Mouse (Mus musculus): ENCODE results near the gene Heg1. TPM values are rescaled to one million over a fixed set of nuclear protein-coding genes. Genes with fewer than 3 reads are reported as not detected.

The Heg1 gene
- polyA plus RNA-seq, 1 experiment from 2014 or later = 11.7 TPM

DNA sequence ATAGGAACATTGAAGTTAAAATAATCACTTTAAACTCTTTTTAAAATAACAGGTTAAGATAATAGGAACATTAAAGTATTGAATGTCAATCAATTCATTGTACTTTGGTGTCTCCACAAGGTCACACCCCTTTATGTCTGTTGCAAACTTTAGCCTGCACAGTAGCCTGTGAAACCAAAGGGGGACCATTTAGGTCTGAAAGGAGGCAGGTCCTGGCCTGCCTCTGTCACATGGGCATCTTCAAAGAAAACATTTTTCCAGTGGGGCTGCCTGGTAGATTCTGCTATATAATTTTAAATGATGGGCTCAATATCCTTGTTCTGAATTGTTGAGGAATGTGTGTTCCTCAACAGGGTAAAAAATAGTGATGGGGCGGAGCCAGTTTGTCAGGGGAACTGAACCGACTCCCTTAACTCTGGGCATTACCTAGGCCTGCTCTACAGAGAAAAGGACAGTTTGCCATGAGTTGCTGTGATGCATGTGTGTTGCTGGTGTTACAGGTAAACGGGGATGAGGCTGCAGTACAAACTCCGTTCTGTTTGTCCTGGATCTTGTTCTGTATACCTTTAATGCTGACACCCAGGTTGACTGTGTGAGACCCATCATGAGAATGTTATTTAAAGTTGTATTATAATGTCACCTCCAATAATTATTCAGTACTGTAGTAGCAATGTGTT lies 86.7 kb downstream of the Heg1 start:
- no peak overlapping the region for H3K4me2 ChIP-seq
- no peaks in the 10 kb centered on the region for H3K27me3 ChIP-seq
- no peaks in the 10 kb centered on the region for H3K36me3 ChIP-seq
- no peak for ATAC-seq (ENCODE audit: low FRiP score, low read depth)
- H3K9me3 ChIP-seq = no peaks in the 10 kb centered on the region
- WGBS = 92% methylated on average over 4 of the region's 4 CpGs
- no peak overlapping the region for H3K9ac ChIP-seq
- no peak overlapping the region for H3K4me3 ChIP-seq
- no peaks in the 10 kb centered on the region for H3K4me1 ChIP-seq (replicated peaks)
- no peak overlapping the region for H3K27ac ChIP-seq (replicated peaks)

DNA sequence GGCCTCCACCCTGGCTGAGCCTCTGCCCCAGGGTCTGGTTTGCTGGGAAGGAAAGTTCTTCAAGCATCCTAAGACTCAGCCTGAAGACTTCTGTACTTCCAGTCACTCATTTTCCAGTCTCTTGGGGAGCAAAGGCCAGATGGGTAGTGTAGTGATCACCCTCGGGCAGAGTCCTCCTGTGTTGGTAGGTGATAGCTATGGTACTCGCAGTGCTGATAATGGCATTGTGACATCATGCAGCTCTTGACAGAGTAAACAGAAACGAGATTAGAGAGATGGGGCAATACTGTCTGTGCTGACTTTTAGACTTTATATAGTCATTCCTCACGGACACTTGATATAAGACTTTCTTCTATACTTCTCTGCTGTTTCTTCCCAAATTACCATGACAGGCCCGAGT lies 88.6 kb downstream of the Heg1 start:
- Histone ChIP-seq H3K4me1 (replicated peaks) (no peaks in the 10 kb centered on the region), H3K4me2 (no peak overlapping the region), H3K9me3 (no peaks in the 10 kb centered on the region), H3K27me3 (no peaks in the 10 kb centered on the region), H3K36me3 (no peaks in the 10 kb centered on the region), H3K9ac (no peak overlapping the region), H3K27ac (replicated peaks) (no peak overlapping the region), H3K4me3 (no peak overlapping the region)
- no peak for ATAC-seq (ENCODE audit: low FRiP score, low read depth)
- 91% methylated on average over 5 of the region's 5 CpGs for WGBS

DNA sequence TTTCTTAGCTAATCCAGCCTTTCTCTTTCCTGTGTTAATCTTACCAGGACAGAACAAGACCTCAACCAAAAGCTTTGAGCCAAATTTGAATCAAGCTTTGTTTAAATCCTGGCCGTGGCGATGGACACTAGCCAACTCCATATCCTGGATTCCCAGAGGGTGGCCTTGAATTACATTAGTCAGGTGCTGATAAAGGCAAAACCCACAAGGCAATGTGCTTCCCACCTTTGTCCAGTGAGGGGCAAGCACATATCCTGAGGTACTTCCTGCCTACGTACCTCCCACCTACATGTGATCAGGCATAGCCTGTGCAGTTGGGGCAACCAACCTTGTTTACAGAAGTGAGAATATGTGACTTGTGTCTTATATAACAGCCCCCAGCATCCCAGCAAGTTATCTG lies 90.8 kb downstream of the Heg1 start:
- Histone ChIP-seq H3K27me3 (no peaks in the 10 kb centered on the region), H3K36me3 (no peaks in the 10 kb centered on the region), H3K4me2 (no peak overlapping the region), H3K9me3 (no peaks in the 10 kb centered on the region), H3K27ac (replicated peaks) (no peak overlapping the region), H3K4me3 (no peak overlapping the region), H3K4me1 (replicated peaks) (no peaks in the 10 kb centered on the region), H3K9ac (no peak overlapping the region)
- WGBS = 78% methylated on average over 3 of the region's 3 CpGs
- no peak for ATAC-seq (ENCODE audit: low FRiP score, low read depth)

DNA sequence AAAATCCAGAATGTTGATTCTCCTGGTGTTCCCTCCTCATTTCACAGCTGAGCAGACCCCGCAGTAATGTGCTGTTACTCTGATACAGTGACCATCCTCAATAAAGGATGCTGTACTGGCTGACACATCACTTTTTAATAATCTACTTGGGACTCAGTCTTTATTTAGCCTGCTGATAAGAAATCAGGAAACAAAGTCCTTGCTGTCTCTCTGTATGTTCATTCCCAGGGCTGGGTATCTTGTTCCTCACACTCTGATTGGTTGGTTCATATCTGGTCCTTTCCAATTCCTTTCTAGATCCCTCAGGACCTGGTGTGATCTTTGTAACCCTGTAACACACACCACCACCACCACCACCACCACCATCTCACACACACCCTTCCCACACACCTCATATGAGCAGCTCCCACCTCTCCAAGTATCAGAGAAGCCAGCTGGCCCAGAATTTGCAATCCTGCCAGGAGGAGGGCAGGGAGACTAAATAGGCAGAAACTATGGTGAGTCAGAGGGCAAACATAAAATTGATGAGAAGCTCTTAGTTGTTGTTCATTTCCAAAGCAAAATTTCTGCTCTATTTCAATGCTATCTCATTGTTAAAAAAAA lies 91.7 kb downstream of the Heg1 start:
- no peak overlapping the region for H3K27ac ChIP-seq (replicated peaks)
- H3K4me1 ChIP-seq (replicated peaks) = no peaks in the 10 kb centered on the region
- H3K27me3 ChIP-seq = no peaks in the 10 kb centered on the region
- H3K9me3 ChIP-seq = no peaks in the 10 kb centered on the region
- H3K9ac ChIP-seq = no peak overlapping the region
- H3K4me2 ChIP-seq = no peak overlapping the region
- H3K36me3 ChIP-seq = no peaks in the 10 kb centered on the region
- ATAC-seq (ENCODE audit: low FRiP score, low read depth) = no peak
- no peak overlapping the region for H3K4me3 ChIP-seq
- WGBS = 95% methylated on average over 1 of the region's 1 CpGs

DNA sequence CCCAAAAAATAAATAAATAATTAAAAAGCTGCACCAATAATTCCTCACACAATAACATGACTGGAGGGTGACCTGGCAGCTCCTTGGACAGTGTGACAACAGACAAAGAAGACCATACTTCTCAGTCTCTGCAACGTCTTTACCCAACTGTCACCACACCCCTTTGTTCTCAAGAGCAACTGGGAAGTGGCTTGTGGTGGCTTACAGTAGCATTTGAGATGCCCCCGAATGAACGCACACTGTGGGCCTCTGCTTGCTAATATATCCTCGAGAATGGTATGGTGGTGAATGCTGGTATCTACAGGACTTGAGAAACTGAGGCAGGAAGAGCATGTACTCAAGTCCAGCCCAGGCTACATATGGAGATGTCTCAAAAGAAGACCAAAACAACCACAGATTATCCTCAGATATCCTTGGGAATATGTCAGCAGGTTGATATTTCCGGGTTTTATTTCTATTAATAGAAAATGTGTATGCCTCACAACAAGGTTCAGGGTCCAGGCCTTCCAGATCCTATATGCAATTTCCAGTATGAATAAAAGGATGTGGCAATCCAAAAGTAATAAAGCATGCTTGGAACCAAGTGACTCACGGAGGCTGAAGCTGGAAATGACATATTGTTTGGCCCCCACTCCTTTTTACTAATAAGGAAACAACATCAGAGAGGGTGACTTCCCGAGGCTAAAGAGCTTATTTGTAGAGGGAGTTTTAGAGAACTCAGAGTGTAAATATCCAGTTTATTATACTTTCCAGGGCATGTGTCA lies 92.8 kb downstream of the Heg1 start:
- Histone ChIP-seq H3K9ac (no peak overlapping the region), H3K4me2 (no peak overlapping the region), H3K4me1 (replicated peaks) (no peaks in the 10 kb centered on the region), H3K36me3 (no peaks in the 10 kb centered on the region), H3K27ac (replicated peaks) (no peak overlapping the region), H3K9me3 (no peaks in the 10 kb centered on the region), H3K27me3 (no peaks in the 10 kb centered on the region), H3K4me3 (no peak overlapping the region)
- WGBS = 83% methylated on average over 7 of the region's 7 CpGs
- ATAC-seq (ENCODE audit: low FRiP score, low read depth) = no peak

DNA sequence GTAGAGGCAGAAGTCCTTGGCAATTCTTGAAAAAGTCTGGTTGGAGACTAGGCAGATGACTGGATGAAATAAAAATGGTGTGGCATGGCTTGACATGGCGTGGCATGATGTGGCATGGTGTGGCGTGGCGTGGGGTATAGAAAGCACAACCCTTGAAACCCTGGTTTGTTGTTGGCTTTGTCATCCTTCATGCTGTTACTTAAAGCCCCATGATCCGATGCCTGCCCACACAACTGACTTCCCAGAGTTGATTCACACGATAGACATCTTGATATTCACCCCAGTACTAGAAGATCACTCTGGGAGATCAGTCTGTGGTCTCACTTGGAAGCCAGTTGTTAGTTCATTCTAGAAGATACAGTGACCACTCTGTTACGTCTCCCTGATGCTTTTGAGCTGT lies 93.4 kb downstream of the Heg1 start:
- Histone ChIP-seq H3K4me1 (replicated peaks) (no peaks in the 10 kb centered on the region), H3K4me2 (no peak overlapping the region), H3K4me3 (no peak overlapping the region), H3K27ac (replicated peaks) (no peak overlapping the region), H3K27me3 (no peaks in the 10 kb centered on the region), H3K9me3 (no peaks in the 10 kb centered on the region), H3K9ac (no peak overlapping the region), H3K36me3 (no peaks in the 10 kb centered on the region)
- WGBS = 91% methylated on average over 6 of the region's 6 CpGs
- no peak for ATAC-seq (ENCODE audit: low FRiP score, low read depth)

DNA sequence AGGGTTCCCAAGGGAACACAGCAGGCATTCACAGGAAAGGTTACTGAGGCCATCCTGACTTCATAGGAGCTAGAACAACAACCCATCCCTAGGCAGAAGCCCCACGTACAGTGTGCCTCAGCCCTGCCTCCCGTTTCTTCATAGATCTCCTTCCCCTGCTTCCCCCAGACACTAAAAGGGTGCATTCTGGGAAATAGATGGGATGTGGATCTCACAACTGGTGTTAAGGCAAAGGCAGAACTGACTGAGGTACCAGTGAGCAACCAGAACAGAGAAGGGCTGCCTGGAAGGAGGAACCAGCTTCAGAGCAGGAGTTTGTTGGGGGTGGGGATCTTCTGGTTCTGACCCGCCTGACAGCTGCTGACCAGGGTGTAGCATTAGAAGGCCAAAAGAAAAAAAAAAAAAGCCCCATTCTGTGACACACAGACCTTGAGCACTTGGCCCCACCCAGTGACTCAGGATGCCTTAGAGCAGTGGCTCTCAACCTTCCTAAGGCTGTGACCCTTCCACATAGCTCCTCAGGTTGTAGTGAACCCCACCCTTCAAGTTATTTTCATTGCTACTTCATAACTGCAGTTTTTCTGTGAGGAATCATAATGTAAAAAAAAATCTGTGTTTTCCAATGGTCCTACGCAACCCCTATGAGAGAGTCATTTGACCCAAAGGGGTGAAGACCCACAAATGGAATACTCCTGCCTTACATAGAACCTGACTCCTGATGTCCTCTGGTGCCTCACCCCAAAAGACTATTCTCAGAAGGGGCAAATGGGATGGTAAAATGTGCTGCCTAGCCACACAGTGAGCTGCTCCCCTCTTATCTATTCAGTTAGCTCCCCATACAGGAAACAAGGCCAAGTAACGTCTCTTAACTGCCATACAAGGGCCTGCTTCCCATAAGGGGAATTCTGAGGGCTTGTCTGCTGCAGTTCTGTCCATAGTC lies 97.9 kb downstream of the Heg1 start:
- WGBS = 80% methylated on average over 5 of the region's 5 CpGs
- ATAC-seq (ENCODE audit: low FRiP score, low read depth) = no peak

DNA sequence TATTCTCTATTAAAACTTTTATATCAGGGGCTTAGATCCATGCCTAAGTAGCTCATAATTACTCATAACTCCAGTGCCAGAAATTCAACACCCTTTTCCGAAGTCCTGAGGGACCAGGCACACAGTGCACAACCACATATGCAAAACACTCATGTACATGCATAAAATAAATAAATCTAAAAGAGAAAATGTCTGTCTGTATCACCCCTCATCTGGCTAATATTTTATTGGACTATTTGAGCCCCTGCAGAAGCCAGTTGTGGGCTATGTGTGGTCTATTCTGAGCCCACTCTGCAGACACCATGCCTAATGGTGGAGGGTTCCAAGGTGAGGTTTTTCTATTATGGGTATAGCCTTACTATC lies 98.5 kb downstream of the Heg1 start:
- no peaks in the 10 kb centered on the region for H3K9me3 ChIP-seq
- no peaks in the 10 kb centered on the region for H3K27me3 ChIP-seq
- H3K4me3 ChIP-seq = no peak overlapping the region
- H3K4me2 ChIP-seq = no peak overlapping the region
- no peak overlapping the region for H3K9ac ChIP-seq
- WGBS = 90% methylated on average over 1 of the region's 1 CpGs
- no peak overlapping the region for H3K27ac ChIP-seq (replicated peaks)
- ATAC-seq (ENCODE audit: low FRiP score, low read depth) = no peak
- no peaks in the 10 kb centered on the region for H3K4me1 ChIP-seq (replicated peaks)
- no peaks in the 10 kb centered on the region for H3K36me3 ChIP-seq

More for the DNA sequence above, 97.9 kb downstream of the Heg1 start:
- Histone ChIP-seq H3K9ac (no peak overlapping the region), H3K27me3 (no peaks in the 10 kb centered on the region), H3K9me3 (no peaks in the 10 kb centered on the region), H3K4me1 (replicated peaks) (no peaks in the 10 kb centered on the region), H3K36me3 (no peaks in the 10 kb centered on the region), H3K4me3 (no peak overlapping the region), H3K27ac (replicated peaks) (no peak overlapping the region), H3K4me2 (no peak overlapping the region)

DNA sequence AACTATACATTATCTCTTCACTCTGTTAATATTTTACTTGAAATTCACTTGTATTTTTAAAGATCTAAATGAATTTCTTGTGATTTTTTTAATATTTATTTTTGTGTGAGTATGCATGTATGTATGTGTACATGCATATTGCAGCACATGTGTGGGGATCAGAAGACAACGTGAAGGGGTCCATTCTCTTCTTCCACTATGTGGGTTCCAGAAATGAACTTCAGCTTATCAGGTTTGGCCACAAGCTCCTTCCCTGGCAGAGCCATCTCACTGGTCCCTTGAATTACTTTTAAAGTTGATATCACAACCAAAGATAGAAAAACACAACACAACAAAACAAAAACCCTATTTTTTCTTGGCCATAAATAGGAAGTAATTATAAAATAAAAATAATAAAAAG lies 100.4 kb downstream of the Heg1 start:
- WGBS = 86% methylated on average over 1 of the region's 1 CpGs
- Histone ChIP-seq H3K9me3 (no peaks in the 10 kb centered on the region), H3K4me2 (no peak overlapping the region), H3K9ac (no peak overlapping the region), H3K4me3 (no peak overlapping the region), H3K36me3 (no peaks in the 10 kb centered on the region), H3K27me3 (no peaks in the 10 kb centered on the region), H3K4me1 (replicated peaks) (no peaks in the 10 kb centered on the region), H3K27ac (replicated peaks) (no peak overlapping the region)
- ATAC-seq (ENCODE audit: low FRiP score, low read depth) = no peak

DNA sequence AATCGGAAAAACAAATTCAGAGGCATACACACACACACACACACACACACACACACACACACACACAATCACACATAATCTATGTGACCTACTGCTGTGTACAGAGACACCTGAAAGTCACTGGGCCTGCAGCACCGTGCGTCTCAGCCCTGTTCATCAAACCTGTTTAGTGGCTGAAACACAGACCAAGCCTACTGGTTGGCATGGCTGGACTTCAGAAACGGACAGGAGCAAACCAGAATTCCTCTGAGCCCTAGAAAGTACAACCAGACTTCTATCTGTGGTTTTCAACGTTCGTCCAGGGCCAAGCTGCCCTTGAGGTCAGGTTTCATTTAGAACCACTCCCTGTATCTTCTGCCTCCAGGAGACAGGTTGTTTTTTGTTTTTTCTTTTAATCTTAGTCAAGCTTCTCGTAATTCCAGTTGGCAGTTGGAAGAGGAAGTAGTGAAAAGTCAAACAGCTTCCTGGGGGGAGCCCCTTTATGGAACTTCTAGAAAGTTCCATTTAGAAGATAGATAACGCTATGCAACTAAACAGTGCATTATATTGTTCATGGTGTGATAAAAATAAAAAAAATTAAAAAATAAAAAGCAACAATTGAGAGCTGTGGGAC lies 101.0 kb downstream of the Heg1 start:
- Histone ChIP-seq H3K27ac (replicated peaks) (no peak overlapping the region), H3K36me3 (no peaks in the 10 kb centered on the region), H3K9me3 (no peaks in the 10 kb centered on the region), H3K4me1 (replicated peaks) (no peaks in the 10 kb centered on the region), H3K4me3 (no peak overlapping the region), H3K27me3 (no peaks in the 10 kb centered on the region), H3K4me2 (no peak overlapping the region), H3K9ac (no peak overlapping the region)
- ATAC-seq (ENCODE audit: low FRiP score, low read depth) = no peak
- 80% methylated on average over 8 of the region's 8 CpGs for WGBS

DNA sequence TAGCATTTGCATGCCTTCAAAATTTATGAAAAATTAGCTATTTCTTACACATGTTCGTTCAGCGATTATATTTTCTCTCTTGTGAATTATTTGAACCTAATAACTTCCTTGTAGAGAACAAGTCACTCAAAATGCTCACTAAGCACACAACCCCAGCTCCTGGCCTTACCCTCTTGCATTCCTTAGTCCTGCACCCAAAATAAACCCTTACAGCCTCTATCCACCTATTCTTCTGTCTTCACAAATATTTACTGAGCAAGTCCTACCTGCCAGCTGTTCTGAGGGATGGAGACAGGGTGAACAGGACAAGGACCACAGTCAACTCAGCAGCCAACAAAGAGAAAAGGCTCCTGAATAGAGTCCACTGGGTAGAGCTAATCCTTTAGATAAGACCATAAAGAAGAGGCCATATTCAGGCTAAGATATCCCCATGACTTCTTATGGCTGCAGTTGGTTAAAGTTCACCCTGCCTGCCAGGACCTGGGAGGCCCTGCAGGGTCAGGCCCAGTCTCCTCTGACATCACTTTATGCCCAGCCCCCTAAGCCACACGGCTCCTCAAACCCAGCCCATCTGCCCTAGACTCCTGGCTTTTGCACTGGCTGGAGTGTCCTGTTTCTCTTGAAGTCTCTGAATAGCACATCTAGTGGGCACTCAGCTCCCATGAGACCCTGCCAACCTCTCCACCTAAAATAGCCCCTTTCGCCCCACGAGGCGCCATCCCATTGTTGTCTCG lies 102.7 kb downstream of the Heg1 start:
- Histone ChIP-seq H3K4me2 (no peak overlapping the region), H3K36me3 (no peaks in the 10 kb centered on the region), H3K9ac (no peak overlapping the region), H3K27me3 (no peaks in the 10 kb centered on the region), H3K4me3 (no peak overlapping the region), H3K27ac (replicated peaks) (no peak overlapping the region), H3K9me3 (no peaks in the 10 kb centered on the region), H3K4me1 (replicated peaks) (no peaks in the 10 kb centered on the region)
- WGBS = 82% methylated on average over 7 of the region's 7 CpGs
- no peak for ATAC-seq (ENCODE audit: low FRiP score, low read depth)

All from hindbrain, embryonic 15.5 days (tissue).